Mouse (Mus musculus): Measurements from ENCODE around the gene Ccdc137.

DNA sequence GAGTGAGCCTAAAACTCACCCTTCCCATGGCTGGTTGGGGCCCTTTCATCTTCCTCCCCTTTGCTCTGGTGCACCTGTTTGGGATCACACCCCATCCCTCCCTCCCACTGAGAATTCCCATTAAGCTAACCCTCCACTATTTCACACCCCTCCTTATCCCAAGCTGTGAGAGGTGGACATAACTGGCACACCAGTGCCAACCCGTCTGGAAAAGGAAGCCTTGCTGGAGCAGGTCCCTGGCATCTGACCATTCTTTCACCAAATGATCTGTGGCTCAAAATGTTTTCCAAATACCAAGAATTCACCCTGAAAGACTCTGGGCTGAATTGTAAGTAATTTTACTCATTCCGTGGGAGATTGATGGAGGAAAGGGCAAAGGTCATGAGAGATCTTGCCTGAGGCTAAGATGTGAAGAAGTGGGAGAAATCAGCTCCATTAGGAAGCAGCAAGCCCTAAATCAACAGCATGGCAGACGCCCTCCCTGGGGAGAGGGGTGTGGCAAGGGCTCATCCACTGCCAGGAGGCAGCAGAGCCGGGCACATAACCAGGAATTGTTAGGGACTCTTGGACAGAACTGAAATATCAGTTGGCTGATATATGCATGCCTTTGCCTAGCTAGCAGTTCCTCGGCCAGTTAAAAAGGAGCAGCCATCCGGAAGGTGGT lies 55.0 kb downstream of the Ccdc137 start:
- TF ChIP-seq CTCF (conservative IDR thresholded peaks at IDR 0.05; ENCODE audit: insufficient read depth, insufficient read length, low read depth, low read length) (no peak), POLR2A (IDR thresholded peaks at IDR 0.05; ENCODE audit: low read depth, low read length) (no peak)
